Mouse (Mus musculus): ENCODE measurements at regions not wholly inside any gene's neighbourhood (a gene's known extent, or its start where the extent isn't known, plus 50 kb on each side); places are given as distances from the start of the nearest gene placed in this dataset.

- DNase-seq (ENCODE audit: inconsistent age in 2 of 2, low spot score in 1 of 2): no peak
Observed at GRCm38 (mm10) chr6:107629376-107629775, 99.8 kb downstream of the Lrrn1 start.

GRCm38 (mm10) chr6:107645751-107646150 lies 116.2 kb downstream of the Lrrn1 start:
- DNase-seq (ENCODE audit: inconsistent age in 2 of 2, low spot score in 1 of 2): no peak

GRCm38 (mm10) chr6:107653840-107654523 lies 124.4 kb downstream of the Lrrn1 start:
- DNase-seq (ENCODE audit: inconsistent age in 2 of 2, low spot score in 1 of 2): no peak

GRCm38 (mm10) chr6:107657805-107658204 lies 128.2 kb downstream of the Lrrn1 start:
- no peak for DNase-seq (ENCODE audit: inconsistent age in 2 of 2, low spot score in 1 of 2)

GRCm38 (mm10) chr6:107661009-107661764 lies 131.6 kb downstream of the Lrrn1 start:
- DNase-seq (ENCODE audit: inconsistent age in 2 of 2, low spot score in 1 of 2): no peak

- no peak for DNase-seq (ENCODE audit: inconsistent age in 2 of 2, low spot score in 1 of 2)
Observed at GRCm38 (mm10) chr6:107699298-107699697, 169.7 kb downstream of the Lrrn1 start.

- no peak for DNase-seq (ENCODE audit: inconsistent age in 2 of 2, low spot score in 1 of 2)
Observed at GRCm38 (mm10) chr6:107708185-107708584, 178.6 kb downstream of the Lrrn1 start.

- no peak for DNase-seq (ENCODE audit: inconsistent age in 2 of 2, low spot score in 1 of 2)
Observed at GRCm38 (mm10) chr6:107708608-107709007, 179.0 kb downstream of the Lrrn1 start.

- DNase-seq (ENCODE audit: inconsistent age in 2 of 2, low spot score in 1 of 2): peak in 1 of 2 experiments; percentile 44
Observed at GRCm38 (mm10) chr6:107710360-107710759, 180.8 kb downstream of the Lrrn1 start.

GRCm38 (mm10) chr6:107711181-107712087 lies 181.9 kb downstream of the Lrrn1 start:
- DNase-seq (ENCODE audit: inconsistent age in 2 of 2, low spot score in 1 of 2): no peak

- DNase-seq (ENCODE audit: inconsistent age in 2 of 2, low spot score in 1 of 2): no peak
Observed at GRCm38 (mm10) chr6:107713051-107713450, 183.5 kb downstream of the Lrrn1 start.

- DNase-seq (ENCODE audit: inconsistent age in 2 of 2, low spot score in 1 of 2): no peak
Observed at GRCm38 (mm10) chr6:107717194-107717593, 187.6 kb downstream of the Lrrn1 start.

- DNase-seq (ENCODE audit: inconsistent age in 2 of 2, low spot score in 1 of 2): no peak
Observed at GRCm38 (mm10) chr6:107730294-107730693, 200.7 kb downstream of the Lrrn1 start.

GRCm38 (mm10) chr6:107734773-107735172 lies 205.2 kb downstream of the Lrrn1 start:
- no peak for DNase-seq (ENCODE audit: inconsistent age in 2 of 2, low spot score in 1 of 2)

- DNase-seq (ENCODE audit: inconsistent age in 2 of 2, low spot score in 1 of 2): no peak
Observed at GRCm38 (mm10) chr6:107749111-107749736, 219.7 kb downstream of the Lrrn1 start.

- DNase-seq (ENCODE audit: inconsistent age in 2 of 2, low spot score in 1 of 2): peak; percentile 10 to 47
Observed at GRCm38 (mm10) chr6:107749794-107750193, 220.2 kb downstream of the Lrrn1 start.

- no peak for DNase-seq (ENCODE audit: inconsistent age in 2 of 2, low spot score in 1 of 2)
Observed at GRCm38 (mm10) chr6:107752156-107752555, 222.6 kb downstream of the Lrrn1 start.

- no peak for DNase-seq (ENCODE audit: inconsistent age in 2 of 2, low spot score in 1 of 2)
Observed at GRCm38 (mm10) chr6:107755158-107755557, 225.6 kb downstream of the Lrrn1 start.

GRCm38 (mm10) chr6:107770834-107771470 lies 241.4 kb downstream of the Lrrn1 start:
- DNase-seq (ENCODE audit: inconsistent age in 2 of 2, low spot score in 1 of 2): no peak

- DNase-seq (ENCODE audit: inconsistent age in 2 of 2, low spot score in 1 of 2): no peak
Observed at GRCm38 (mm10) chr6:107784998-107785397, 255.4 kb downstream of the Lrrn1 start.

Data from adrenal gland, adult (tissue).